In genomic region chr7:142249824-142250223, GRCm38 (mm10) we compare ENCODE assay signal across 10 mouse cellular contexts. TPM values are rescaled to one million over a fixed set of nuclear protein-coding genes. Genes with fewer than 3 reads are reported as not detected.
A peak's percentile ranks its signal among the peaks of the same experiment; 100 is the strongest.
DNase-seq lines count a peak whose midpoint lies in the region; ATAC-seq and TF ChIP-seq lines count a peak whose summit lies in the region.
"Had no signal": no experiment of that assay in that cellular context is flagged by ENCODE, and none has a peak within 500 bp of the region (broad histone marks: within the 10 kb centered on the region; RNA-seq: fewer than 3 reads in every experiment).

No protein-coding gene starts in this region.

- no peak overlapping the region for H3K4me3 ChIP-seq in forebrain, postnatal 0 days (ENCODE audit: low read depth, low read length)
- H3K4me3 ChIP-seq in forebrain, embryonic 12.5 days (replicated peaks): no peak overlapping the region
- no peak overlapping the region for H3K4me3 ChIP-seq in thymus, adult 2 months (ENCODE audit: control insufficient read depth, insufficient read depth, low read length)
- no peak overlapping the region for H3K4me3 ChIP-seq in liver, postnatal 0 days (ENCODE audit: low read depth, low read length)
- H3K4me3 ChIP-seq: limb, embryonic 12.5 days had no signal

- no peaks in the 10 kb centered on the region for H3K4me1 ChIP-seq in forebrain, postnatal 0 days (ENCODE audit: insufficient read depth)
- H3K4me1 ChIP-seq in forebrain, embryonic 12.5 days: no peaks in the 10 kb centered on the region
- no peaks in the 10 kb centered on the region for H3K4me1 ChIP-seq in thymus, adult 2 months (replicated peaks; ENCODE audit: control insufficient read depth, insufficient read depth, low read length)
- H3K4me1 ChIP-seq in liver, postnatal 0 days (ENCODE audit: insufficient read depth): no peaks in the 10 kb centered on the region
- H3K4me1 ChIP-seq: limb, embryonic 12.5 days had no signal

- H3K27ac ChIP-seq in forebrain, postnatal 0 days (ENCODE audit: low read depth, low read length): no peak overlapping the region
- no peak overlapping the region for H3K27ac ChIP-seq in forebrain, embryonic 12.5 days
- H3K27ac ChIP-seq in thymus, adult 2 months (ENCODE audit: control insufficient read depth, insufficient read depth, low read length): no peak overlapping the region
- H3K27ac ChIP-seq in liver, postnatal 0 days (ENCODE audit: low read depth): no peak overlapping the region
- H3K27ac ChIP-seq: limb, embryonic 12.5 days had no signal

- H3K9ac ChIP-seq in forebrain, postnatal 0 days: no peak overlapping the region
- no peak overlapping the region for H3K9ac ChIP-seq in forebrain, embryonic 12.5 days
- H3K9ac ChIP-seq in liver, postnatal 0 days (replicated peaks): no peak overlapping the region
- H3K9ac ChIP-seq: limb, embryonic 12.5 days had no signal

- no peak for TF ChIP-seq POLR2A in thymus, adult 2 months (IDR thresholded peaks at IDR 0.05; ENCODE audit: control insufficient read depth, extremely low read depth, insufficient read depth, low read length, poor library complexity)

- no peak for TF ChIP-seq EP300 in liver, postnatal 0 days (IDR thresholded peaks at IDR 0.05; ENCODE audit: low read depth)

- no peak overlapping the region for H3K4me2 ChIP-seq in forebrain, postnatal 0 days (ENCODE audit: low read depth)
- no peak overlapping the region for H3K4me2 ChIP-seq in forebrain, embryonic 12.5 days
- H3K4me2 ChIP-seq in liver, postnatal 0 days (ENCODE audit: low read depth, low read length): no peak overlapping the region
- H3K4me2 ChIP-seq: limb, embryonic 12.5 days had no signal

- WGBS in forebrain, postnatal 0 days: 0% methylated on average over 1 of the region's 1 CpGs
- WGBS in forebrain, embryonic 12.5 days: 0% methylated on average over 1 of the region's 1 CpGs
- 3% methylated on average over 1 of the region's 1 CpGs for WGBS in thymus, adult 2 months
- 6% methylated on average over 1 of the region's 1 CpGs for WGBS in liver, postnatal 0 days (ENCODE audit: insufficient replicate concordance)

- H3K27me3 ChIP-seq in forebrain, postnatal 0 days (ENCODE audit: insufficient read depth, low read length): no peaks in the 10 kb centered on the region
- no peaks in the 10 kb centered on the region for H3K27me3 ChIP-seq in forebrain, embryonic 12.5 days
- H3K27me3 ChIP-seq in thymus, adult 2 months (ENCODE audit: control insufficient read depth, insufficient read depth, low read length): no peaks in the 10 kb centered on the region
- H3K27me3 ChIP-seq in liver, postnatal 0 days (ENCODE audit: insufficient read depth, low read length): no peaks in the 10 kb centered on the region

- peak; percentile 71 for TF ChIP-seq CTCF in forebrain, postnatal 0 days (IDR thresholded peaks at IDR 0.05; ENCODE audit: low read depth)
- no peak for TF ChIP-seq CTCF in thymus, adult 2 months (IDR thresholded peaks at IDR 0.05; ENCODE audit: borderline replicate concordance, control insufficient read depth, extremely low read depth, insufficient read depth, low read length, poor library complexity)
- TF ChIP-seq CTCF in liver, postnatal 0 days (IDR thresholded peaks at IDR 0.05; ENCODE audit: low read depth): peak; percentile 54

- H3K9me3 ChIP-seq in forebrain, postnatal 0 days (ENCODE audit: low read length): no peaks in the 10 kb centered on the region
- no peaks in the 10 kb centered on the region for H3K9me3 ChIP-seq in forebrain, embryonic 12.5 days
- no peaks in the 10 kb centered on the region for H3K9me3 ChIP-seq in liver, postnatal 0 days (ENCODE audit: low read length)
- H3K9me3 ChIP-seq: limb, embryonic 12.5 days had no signal

- H3K36me3 ChIP-seq in forebrain, postnatal 0 days (ENCODE audit: insufficient read depth): no peaks in the 10 kb centered on the region
- H3K36me3 ChIP-seq in forebrain, embryonic 12.5 days (replicated peaks): no peaks in the 10 kb centered on the region
- H3K36me3 ChIP-seq in thymus, adult 2 months (ENCODE audit: control insufficient read depth, insufficient read depth, low read length): no peaks in the 10 kb centered on the region
- H3K36me3 ChIP-seq in liver, postnatal 0 days (replicated peaks; ENCODE audit: insufficient read depth, low read length): no peaks in the 10 kb centered on the region
- H3K36me3 ChIP-seq: limb, embryonic 12.5 days had no signal

- peak; percentile 50 for DNase-seq in forebrain, postnatal 0 days
- DNase-seq in thymus, adult 2 months: peak; percentile 10
- no peak for DNase-seq in thymus, postnatal 25 days
- peak; percentile 12 to 17 for DNase-seq in cerebellum, postnatal 36 days
- DNase-seq in kidney, postnatal 10 days: peak; percentile 68
- DNase-seq in liver, postnatal 0 days: peak; percentile 16

- ATAC-seq in forebrain, postnatal 0 days: no peak
- ATAC-seq in forebrain, embryonic 12.5 days (ENCODE audit: low FRiP score): no peak
- ATAC-seq in liver, postnatal 0 days: no peak
- ATAC-seq in erythroblast, adult 5-6 weeks (replicated peaks; ENCODE audit: low FRiP score, poor library complexity, severe bottlenecking): no peak

RNA-seq across cellular contexts. Expression of gene Gm2431, which starts 8.3 kb away (rescaled TPM):
- not detected in 2 replicates for total RNA-seq in forebrain, postnatal 0 days (2014; rRNA removed)
- polyA plus RNA-seq in forebrain, postnatal 0 days (2015; fragmentation: Nextera tagmentation; extraction: Ambion mirVana): not detected in 2 replicates
- not detected in 2 replicates for polyA plus RNA-seq in forebrain, embryonic 12.5 days (2016; fragmentation: Nextera tagmentation; extraction: Ambion mirVana)
- polyA plus RNA-seq in thymus, adult 2 months (2012; rRNA removed): not detected in 2 replicates
- not detected in 2 replicates for polyA plus RNA-seq in liver, postnatal 0 days (2015; fragmentation: Nextera tagmentation; extraction: Ambion mirVana)
- total RNA-seq in erythroblast, adult 5-6 weeks (2015; ENCODE audit: low replicate concordance): not detected in 2 replicates
- total RNA-seq in erythroblast, adult 5-6 weeks (2017; ENCODE audit: low replicate concordance): not detected in 2 replicates
- polyA plus RNA-seq: limb, embryonic 12.5 days; spleen, adult 2 months had no signal

RNA-seq across cellular contexts. Expression of gene Gm40460, which starts 8.9 kb away (rescaled TPM):
- total RNA-seq in forebrain, postnatal 0 days (2014; rRNA removed): not detected in 2 replicates
- polyA plus RNA-seq in forebrain, postnatal 0 days (2015; fragmentation: Nextera tagmentation; extraction: Ambion mirVana): not detected in 2 replicates
- not detected in 2 replicates for polyA plus RNA-seq in forebrain, embryonic 12.5 days (2016; fragmentation: Nextera tagmentation; extraction: Ambion mirVana)
- 0.19 TPM in 1 of 2 replicates, not detected in the other for polyA plus RNA-seq in thymus, adult 2 months (2012; rRNA removed)
- not detected in 2 replicates for polyA plus RNA-seq in liver, postnatal 0 days (2015; fragmentation: Nextera tagmentation; extraction: Ambion mirVana)
- total RNA-seq in erythroblast, adult 5-6 weeks (2015; ENCODE audit: low replicate concordance): not detected in 2 replicates
- total RNA-seq in erythroblast, adult 5-6 weeks (2017; ENCODE audit: low replicate concordance): not detected in 2 replicates
- polyA plus RNA-seq: limb, embryonic 12.5 days; spleen, adult 2 months had no signal

RNA-seq across cellular contexts. Expression of gene Krtap5-5, which starts 20.1 kb away (rescaled TPM):
- not detected in 2 replicates for total RNA-seq in forebrain, postnatal 0 days (2014; rRNA removed)
- polyA plus RNA-seq in forebrain, postnatal 0 days (2015; fragmentation: Nextera tagmentation; extraction: Ambion mirVana): not detected in 2 replicates
- polyA plus RNA-seq in forebrain, embryonic 12.5 days (2016; fragmentation: Nextera tagmentation; extraction: Ambion mirVana): not detected in 2 replicates
- not detected in 2 replicates for polyA plus RNA-seq in thymus, adult 2 months (2012; rRNA removed)
- not detected in 2 replicates for polyA plus RNA-seq in liver, postnatal 0 days (2015; fragmentation: Nextera tagmentation; extraction: Ambion mirVana)
- total RNA-seq in erythroblast, adult 5-6 weeks (2015; ENCODE audit: low replicate concordance): not detected in 2 replicates
- not detected in 2 replicates for total RNA-seq in erythroblast, adult 5-6 weeks (2017; ENCODE audit: low replicate concordance)
- polyA plus RNA-seq: limb, embryonic 12.5 days; spleen, adult 2 months had no signal

RNA-seq across cellular contexts. Expression of gene Gm4559, which starts 24.3 kb away (rescaled TPM):
- not detected in 2 replicates for total RNA-seq in forebrain, postnatal 0 days (2014; rRNA removed)
- polyA plus RNA-seq in forebrain, postnatal 0 days (2015; fragmentation: Nextera tagmentation; extraction: Ambion mirVana): not detected in 2 replicates
- polyA plus RNA-seq in forebrain, embryonic 12.5 days (2016; fragmentation: Nextera tagmentation; extraction: Ambion mirVana): not detected in 2 replicates
- not detected in 2 replicates for polyA plus RNA-seq in thymus, adult 2 months (2012; rRNA removed)
- polyA plus RNA-seq in liver, postnatal 0 days (2015; fragmentation: Nextera tagmentation; extraction: Ambion mirVana): not detected in 2 replicates
- not detected in 2 replicates for total RNA-seq in erythroblast, adult 5-6 weeks (2015; ENCODE audit: low replicate concordance)
- not detected in 2 replicates for total RNA-seq in erythroblast, adult 5-6 weeks (2017; ENCODE audit: low replicate concordance)
- polyA plus RNA-seq: limb, embryonic 12.5 days; spleen, adult 2 months had no signal

RNA-seq across cellular contexts. Expression of gene Gm7579, which starts 38.2 kb away (rescaled TPM):
- not detected in 2 replicates for total RNA-seq in forebrain, postnatal 0 days (2014; rRNA removed)
- polyA plus RNA-seq in forebrain, postnatal 0 days (2015; fragmentation: Nextera tagmentation; extraction: Ambion mirVana): not detected in 2 replicates
- polyA plus RNA-seq in forebrain, embryonic 12.5 days (2016; fragmentation: Nextera tagmentation; extraction: Ambion mirVana): not detected in 2 replicates
- not detected in 2 replicates for polyA plus RNA-seq in thymus, adult 2 months (2012; rRNA removed)
- not detected in 2 replicates for polyA plus RNA-seq in liver, postnatal 0 days (2015; fragmentation: Nextera tagmentation; extraction: Ambion mirVana)
- not detected in 2 replicates for total RNA-seq in erythroblast, adult 5-6 weeks (2015; ENCODE audit: low replicate concordance)
- not detected in 2 replicates for total RNA-seq in erythroblast, adult 5-6 weeks (2017; ENCODE audit: low replicate concordance)
- polyA plus RNA-seq: limb, embryonic 12.5 days; spleen, adult 2 months had no signal
